Comparison of ENCODE assay signal across 7 mouse cellular contexts in the genomic region with DNA sequence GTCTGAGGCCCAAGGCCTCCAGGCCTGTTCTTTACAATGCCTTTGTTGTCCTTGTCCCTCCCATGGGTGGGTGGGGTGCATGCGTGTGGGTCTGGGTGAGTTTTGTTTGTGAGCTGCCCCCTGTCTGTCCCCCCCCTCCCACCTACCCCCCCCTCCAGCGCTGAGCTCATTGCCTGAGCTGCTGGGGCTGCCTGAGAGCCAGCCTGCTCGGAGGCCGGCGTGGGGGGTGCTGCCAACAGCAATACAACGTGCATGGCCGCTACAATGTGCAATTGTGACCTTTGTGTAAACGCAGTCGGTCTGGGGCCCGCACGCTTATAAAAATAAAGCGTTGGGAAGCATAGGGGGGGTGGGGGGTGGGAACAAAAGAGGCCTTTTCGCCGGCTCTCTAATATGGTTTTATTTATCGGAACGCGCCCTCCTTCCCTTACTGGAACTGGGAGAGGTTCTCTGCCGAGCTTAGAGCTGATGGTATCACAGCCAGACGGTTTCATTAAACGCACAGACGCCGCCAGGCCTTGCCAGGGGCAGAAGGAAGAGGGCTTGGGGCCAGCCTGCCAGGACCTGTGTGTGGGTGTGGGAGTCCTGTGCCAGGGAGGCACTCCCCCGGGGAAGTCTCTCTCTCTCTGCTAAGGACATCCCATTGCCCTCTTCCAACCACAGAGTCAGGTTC.
DNase-seq lines count a peak whose midpoint lies in the region; ATAC-seq lines count a peak whose summit lies in the region.

No protein-coding gene starts in this region.

- H3K27ac ChIP-seq in forebrain, embryonic 12.5 days, result peak overlapping the region; percentile 65; the same call in 1 of the 2 replicates
- no peak overlapping the region for H3K27ac ChIP-seq in midbrain, embryonic 11.5 days (ENCODE audit: low read depth, low read length)

- H3K27me3 ChIP-seq in forebrain, embryonic 12.5 days, result no peaks in the 10 kb centered on the region
- H3K27me3 ChIP-seq in midbrain, embryonic 11.5 days (ENCODE audit: control insufficient read depth, insufficient read depth, low read length), result no peaks in the 10 kb centered on the region

- H3K9ac ChIP-seq in forebrain, embryonic 12.5 days, result no peak overlapping the region
- peak overlapping the region; percentile 33 for H3K9ac ChIP-seq in midbrain, embryonic 11.5 days (ENCODE audit: low read length)

- peaks cover 11% of the 10 kb centered on the region for H3K4me1 ChIP-seq in forebrain, embryonic 12.5 days
- 0 out of 2 replicates have a peak, but pooled peaks cover 3% of the 10 kb centered on the region for H3K4me1 ChIP-seq in midbrain, embryonic 11.5 days (ENCODE audit: control insufficient read depth, insufficient read depth, low read length)

- 33% methylated on average over 22 of the region's 23 CpGs for WGBS in forebrain, embryonic 12.5 days
- 63% methylated on average over 23 of the region's 23 CpGs for WGBS in midbrain, embryonic 11.5 days

- DNase-seq in brain, adult 2 months (ENCODE audit: low read depth, low spot score), result peak; percentile 92
- DNase-seq in cerebellum, adult 11 months, result peak; percentile 82
- DNase-seq in layer of hippocampus, adult 9-10 months (ENCODE audit: low spot score), result peak; percentile 21
- DNase-seq in midbrain, embryonic 11.5 days (ENCODE audit: low spot score, missing footprints), result peak; percentile 80
- DNase-seq in spleen, postnatal 4 days (ENCODE audit: low spot score in 2 of 2), result no peak

- H3K4me2 ChIP-seq in forebrain, embryonic 12.5 days, result peak overlapping the region; percentile 26
- no peak overlapping the region for H3K4me2 ChIP-seq in midbrain, embryonic 11.5 days

- peak; percentile 88 for ATAC-seq in forebrain, embryonic 12.5 days (ENCODE audit: low FRiP score)
- peak; percentile 90 for ATAC-seq in midbrain, embryonic 11.5 days (ENCODE audit: low FRiP score)
- no peak for ATAC-seq in CD4-positive, CD25-positive, alpha-beta regulatory T cell, adult 4 months

- H3K9me3 ChIP-seq in forebrain, embryonic 12.5 days, result no peaks in the 10 kb centered on the region
- H3K9me3 ChIP-seq in midbrain, embryonic 11.5 days (ENCODE audit: control insufficient read depth, low read length), result no peaks in the 10 kb centered on the region

- no peaks in the 10 kb centered on the region for H3K36me3 ChIP-seq in forebrain, embryonic 12.5 days (replicated peaks)
- no peaks in the 10 kb centered on the region for H3K36me3 ChIP-seq in midbrain, embryonic 11.5 days (ENCODE audit: control insufficient read depth, insufficient read depth, low read length)

- H3K4me3 ChIP-seq in forebrain, embryonic 12.5 days (replicated peaks), result no peak overlapping the region
- H3K4me3 ChIP-seq in midbrain, embryonic 11.5 days (ENCODE audit: low read depth, low read length), result no peak overlapping the region

Comparison
In these comparisons a context has a peak if more than half of its experiments do, and no peak if none do; other contexts are left out.
1. DNase-seq: peak in brain, adult 2 months (single experiment), cerebellum, adult 11 months (single experiment), layer of hippocampus, adult 9-10 months (single experiment) and midbrain, embryonic 11.5 days (single experiment); none in spleen, postnatal 4 days (0 of 2).